Mouse (Mus musculus): ENCODE results near the gene Sephs1. TPM values are rescaled to one million over a fixed set of nuclear protein-coding genes. Genes with fewer than 3 reads are reported as not detected.
A peak's percentile ranks its signal among the peaks of the same experiment; 100 is the strongest.
"Not testable (repeated sequence)": the region's sequence is repeated elsewhere in the genome, so short reads cannot be mapped to it uniquely, and the experiment has no call there.

Sephs1 gene
- total RNA-seq, 2 experiments from 2014 or later: 4.4 to 11.8 TPM

- no peak for ATAC-seq (replicated peaks; ENCODE audit: low FRiP score, poor library complexity, severe bottlenecking)
These were observed 21.0 kb downstream of the Sephs1 start for GRCm38 (mm10) chr2:4902346-4902745.

GRCm38 (mm10) chr2:4907120-4907519 is 25.8 kb downstream of the Sephs1 start:
- no peak for ATAC-seq (replicated peaks; ENCODE audit: low FRiP score, poor library complexity, severe bottlenecking)

- ATAC-seq (replicated peaks; ENCODE audit: low FRiP score, poor library complexity, severe bottlenecking): no peak
These were observed 26.6 kb downstream of the Sephs1 start for GRCm38 (mm10) chr2:4907916-4908315.

DNA sequence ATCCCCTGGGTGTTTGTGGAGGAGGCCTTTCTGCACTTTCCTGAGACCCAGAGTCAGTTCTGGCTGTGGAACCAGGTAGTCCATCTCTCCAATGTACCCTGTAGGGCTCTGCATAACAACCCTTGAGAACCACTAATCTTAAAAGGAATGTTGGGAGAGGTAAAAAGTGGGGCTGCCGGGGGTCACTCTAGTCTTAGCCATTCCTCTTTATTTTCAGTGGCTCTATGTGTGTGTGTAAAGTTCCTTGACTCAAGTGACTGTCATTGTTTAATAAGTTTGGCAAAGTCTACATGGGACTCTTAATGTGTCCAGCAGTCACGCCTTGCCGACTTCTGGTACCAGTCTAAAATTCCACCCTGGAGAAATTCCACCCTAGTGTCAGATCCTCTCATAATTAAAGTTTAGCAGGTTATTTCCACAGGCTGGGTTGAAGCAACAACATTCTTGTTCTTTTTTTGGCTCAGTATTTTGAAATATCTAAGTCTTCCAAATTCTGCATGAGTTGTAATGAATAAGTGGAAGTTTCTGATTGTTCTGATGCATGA is 27.5 kb downstream of the Sephs1 start:
- ATAC-seq (replicated peaks; ENCODE audit: low FRiP score, poor library complexity, severe bottlenecking): no peak

DNA sequence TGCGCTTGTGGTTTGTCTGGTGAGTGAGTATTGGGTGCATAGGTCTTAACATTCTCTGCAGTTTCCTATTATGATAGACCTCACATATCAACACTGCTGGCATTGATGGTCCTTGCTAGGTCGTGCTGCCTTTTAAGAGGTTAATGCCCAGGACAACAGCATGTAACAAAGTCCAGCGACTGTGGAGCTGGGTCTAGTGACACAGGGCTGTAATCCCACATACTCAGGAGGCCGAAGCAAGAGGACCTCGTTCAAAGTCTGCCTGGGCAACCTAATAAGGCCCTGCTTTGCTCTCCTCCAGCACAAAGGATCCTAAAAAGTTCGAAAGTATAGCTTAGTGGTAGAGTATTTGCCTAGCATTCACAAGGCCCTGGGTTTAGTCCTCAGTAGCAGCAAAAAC is 28.5 kb downstream of the Sephs1 start:
- ATAC-seq (replicated peaks; ENCODE audit: low FRiP score, poor library complexity, severe bottlenecking): no peak

- no peak for ATAC-seq (replicated peaks; ENCODE audit: low FRiP score, poor library complexity, severe bottlenecking)
These were observed 29.2 kb downstream of the Sephs1 start for GRCm38 (mm10) chr2:4910521-4910920.

GRCm38 (mm10) chr2:4913949-4914348 is 32.6 kb downstream of the Sephs1 start:
- ATAC-seq (replicated peaks; ENCODE audit: low FRiP score, poor library complexity, severe bottlenecking): no peak

DNA sequence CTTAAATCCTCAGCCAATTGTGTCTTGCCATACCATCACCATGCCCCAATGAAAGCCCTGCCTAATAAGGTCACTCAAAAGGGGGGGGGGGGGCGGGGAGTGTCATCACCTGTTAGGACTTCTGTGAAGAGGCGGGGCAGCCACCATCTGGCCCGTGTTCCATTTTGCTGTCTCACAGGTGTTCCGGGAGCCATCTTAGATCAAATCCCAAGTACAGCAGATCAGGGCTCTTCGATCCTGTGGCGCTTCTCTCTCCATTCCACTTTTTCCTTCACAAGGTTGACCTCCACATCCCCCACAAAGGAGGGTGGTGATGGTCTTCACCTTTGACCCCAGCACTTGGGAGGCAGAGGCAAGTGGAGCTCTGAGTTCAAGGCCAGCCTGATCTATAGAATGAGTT is 34.7 kb downstream of the Sephs1 start:
- no peak for ATAC-seq (replicated peaks; ENCODE audit: low FRiP score, poor library complexity, severe bottlenecking)

DNA sequence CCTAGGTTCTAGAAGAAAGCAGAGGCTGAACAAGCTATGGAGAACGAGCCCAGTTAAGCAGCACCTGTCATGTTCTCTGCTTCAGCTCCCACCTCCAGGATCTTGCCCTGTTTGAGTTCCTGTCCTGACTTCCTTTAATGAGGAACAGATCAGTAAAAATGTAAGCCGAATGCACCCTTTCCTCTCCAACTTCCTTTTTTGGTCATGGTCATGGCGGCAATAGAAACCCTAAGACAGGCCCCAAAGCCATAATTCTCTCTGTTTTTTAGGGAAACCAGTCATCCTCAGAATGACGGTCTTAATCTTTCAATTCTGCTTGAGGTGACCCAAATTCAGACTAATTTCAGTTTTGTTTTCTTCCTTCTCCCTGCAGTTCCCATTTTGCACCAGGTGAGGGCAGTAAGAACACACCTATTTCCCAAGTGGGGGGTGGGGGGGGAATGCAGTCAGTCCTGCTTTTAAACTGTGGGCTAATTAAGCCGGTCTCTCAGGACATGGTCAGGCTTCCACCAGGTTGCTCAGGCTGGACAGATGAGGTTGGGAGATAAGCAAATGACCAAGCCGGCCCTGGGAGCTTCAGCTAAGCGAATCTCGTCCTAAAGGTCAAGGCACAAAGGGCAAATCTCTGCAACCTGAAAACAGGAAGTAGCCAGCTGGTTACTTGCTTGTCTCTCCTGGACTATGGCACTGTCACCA is 36.1 kb downstream of the Sephs1 start:
- 0 out of 2 replicates have a peak, but pooled peaks have one; percentile 39 for ATAC-seq (replicated peaks; ENCODE audit: low FRiP score, poor library complexity, severe bottlenecking)

- ATAC-seq (replicated peaks; ENCODE audit: low FRiP score, poor library complexity, severe bottlenecking): peak; percentile 92
These were observed 37.7 kb downstream of the Sephs1 start, which contains the start of gene Phyh for GRCm38 (mm10) chr2:4918860-4919739. Gene Phyh (plus strand): TSS chr2:4919019.

DNA sequence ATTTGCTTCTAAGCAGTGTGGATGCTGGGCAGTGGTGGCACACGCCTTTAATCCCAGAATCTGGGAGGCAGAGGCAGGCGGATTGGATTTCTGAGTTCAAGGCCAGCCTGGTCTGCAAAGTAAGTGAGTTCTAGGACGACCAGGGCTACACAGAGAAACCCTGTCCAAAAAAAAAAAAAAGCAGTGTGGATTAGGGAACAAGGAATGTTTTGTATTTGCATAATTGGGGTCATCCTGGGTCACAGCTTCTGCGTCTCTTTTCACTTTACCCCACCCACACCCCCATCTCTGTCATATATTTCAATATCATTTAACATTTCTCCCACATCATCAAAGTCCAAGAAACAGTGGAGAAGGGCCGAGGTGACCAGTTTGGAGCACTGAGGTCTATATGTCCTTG is 39.7 kb downstream of the Sephs1 start:
- no peak for ATAC-seq (replicated peaks; ENCODE audit: low FRiP score, poor library complexity, severe bottlenecking)

- ATAC-seq (replicated peaks; ENCODE audit: low FRiP score, poor library complexity, severe bottlenecking): no peak
These were observed 41.3 kb downstream of the Sephs1 start for GRCm38 (mm10) chr2:4922476-4923164.

DNA sequence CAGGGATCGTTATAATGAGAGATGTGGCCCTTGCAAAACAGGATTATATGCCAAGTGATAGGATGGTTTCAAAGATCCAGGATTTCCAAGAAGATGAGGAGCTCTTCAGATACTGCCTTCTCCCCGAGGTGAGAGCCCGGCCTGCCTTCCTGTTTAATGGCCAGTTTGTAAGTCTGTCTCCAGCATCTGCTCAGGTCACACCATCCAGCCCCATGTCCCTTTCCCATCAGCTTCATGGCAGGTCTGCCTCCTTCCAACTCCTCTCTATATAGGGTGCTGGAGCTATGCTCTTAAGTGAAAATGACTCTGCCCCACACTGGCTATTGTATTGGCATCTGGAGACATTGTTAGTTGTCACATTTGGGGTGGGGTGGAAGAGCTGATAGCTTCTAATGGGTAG is 46.0 kb downstream of the Sephs1 start:
- ATAC-seq (replicated peaks; ENCODE audit: low FRiP score, poor library complexity, severe bottlenecking): no peak

- no peak for ATAC-seq (replicated peaks; ENCODE audit: low FRiP score, poor library complexity, severe bottlenecking)
These were observed 47.9 kb downstream of the Sephs1 start for GRCm38 (mm10) chr2:4929230-4929629.

DNA sequence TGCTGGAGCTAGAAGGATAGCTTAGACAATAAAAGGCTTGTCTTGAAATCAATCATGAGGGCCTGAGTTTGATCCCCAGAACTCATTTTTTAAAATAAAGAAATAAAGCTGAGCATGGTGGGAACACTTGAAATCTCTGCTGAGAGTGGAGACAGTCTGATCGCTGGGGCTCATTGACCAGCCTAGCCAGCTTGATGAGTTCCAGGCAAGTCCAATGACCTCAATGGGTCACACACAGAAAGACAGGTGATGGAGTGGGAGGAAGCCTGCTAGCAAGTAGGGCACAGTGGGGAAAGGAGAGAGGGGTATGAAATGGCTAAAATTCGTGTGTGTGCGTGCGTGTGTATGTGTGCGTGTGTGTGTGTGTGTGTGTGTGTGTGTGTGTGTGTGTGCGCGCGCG is 53.2 kb downstream of the Sephs1 start:
- ATAC-seq (replicated peaks; ENCODE audit: low FRiP score, poor library complexity, severe bottlenecking): no peak

DNA sequence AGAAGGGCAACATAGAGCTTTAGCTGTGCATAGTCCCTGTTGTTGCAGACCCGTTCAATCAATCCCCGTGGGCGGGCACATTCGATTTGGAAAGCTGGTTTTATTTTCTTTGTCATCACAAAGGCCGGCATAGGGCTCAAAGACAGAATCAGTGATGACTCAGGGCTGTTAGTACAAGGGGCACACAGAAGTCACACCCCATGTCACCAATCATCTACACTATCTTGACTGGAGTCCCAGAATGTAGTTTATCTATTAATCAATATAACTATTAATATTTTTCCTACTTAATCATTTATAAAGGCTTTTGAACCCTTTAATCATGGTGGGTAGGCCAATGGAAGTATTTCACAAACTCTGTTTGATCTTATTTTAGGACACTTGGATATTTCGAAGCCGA is 56.6 kb downstream of the Sephs1 start:
- ATAC-seq (replicated peaks; ENCODE audit: low FRiP score, poor library complexity, severe bottlenecking): no peak

DNA sequence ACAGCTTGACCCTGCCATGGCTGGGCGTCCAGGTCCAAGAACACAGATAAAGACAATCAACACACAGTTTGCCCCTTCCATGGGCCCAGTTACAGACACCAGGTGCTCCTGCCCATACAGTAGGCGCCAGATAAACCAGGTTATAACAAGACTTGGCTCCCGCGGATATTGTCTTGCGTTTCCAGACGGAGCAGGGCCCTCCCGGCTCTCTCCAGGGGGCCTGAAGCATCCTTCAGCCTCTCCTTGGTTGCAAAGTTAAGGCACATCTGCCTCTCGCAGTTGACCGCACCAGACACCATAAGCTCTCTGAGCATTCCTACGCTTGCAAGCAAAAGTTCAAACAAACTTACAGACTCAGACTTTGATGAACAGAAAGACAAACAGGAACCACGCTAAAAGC is 59.5 kb downstream of the Sephs1 start:
- ATAC-seq (replicated peaks; ENCODE audit: low FRiP score, poor library complexity, severe bottlenecking): no peak

DNA sequence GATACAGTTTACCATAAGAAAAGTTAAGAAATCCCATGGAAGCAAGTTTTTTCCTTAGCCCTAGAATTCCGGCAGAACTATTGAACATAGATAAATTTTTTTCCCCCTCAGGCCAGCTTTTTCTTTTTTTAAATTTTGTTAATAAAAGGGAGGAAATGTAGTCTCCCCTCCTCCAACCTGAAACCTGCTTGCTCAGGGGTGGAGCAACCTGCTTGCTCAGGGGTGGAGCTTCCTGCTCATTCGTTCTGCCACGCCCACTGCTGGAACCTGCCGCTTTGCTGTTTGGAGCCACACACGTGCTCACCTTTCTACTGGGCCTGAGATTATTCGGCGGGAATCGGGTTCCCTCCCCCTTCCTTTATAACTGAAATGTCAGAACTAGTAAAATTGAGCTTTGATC is 68.3 kb downstream of the Sephs1 start:
- not testable (repeated sequence) for ATAC-seq (replicated peaks; ENCODE audit: low FRiP score, poor library complexity, severe bottlenecking)

- ATAC-seq (replicated peaks; ENCODE audit: low FRiP score, poor library complexity, severe bottlenecking): no peak
These were observed 69.6 kb downstream of the Sephs1 start for GRCm38 (mm10) chr2:4950986-4951385.

GRCm38 (mm10) chr2:4954216-4954760 is 72.9 kb downstream of the Sephs1 start:
- no peak for ATAC-seq (replicated peaks; ENCODE audit: low FRiP score, poor library complexity, severe bottlenecking)

All from erythroblast, adult 5-6 weeks (primary cell).